Mouse (Mus musculus): ENCODE data around the gene Tbx21. TPM values are rescaled to one million over a fixed set of nuclear protein-coding genes. Genes with fewer than 3 reads are reported as not detected.

The Tbx21 gene
- total RNA-seq, 2 experiments from 2014 or later: not detected

GRCm38 (mm10) chr11:97050216-97050943 lies 64.8 kb downstream of the Tbx21 start, which contains the start of gene Osbpl7:
Gene Osbpl7, plus strand, starts transcription at chr11:97050628.
- intact Hi-C loops (cut with DNase I): no loop called here
- peak; percentile 73 to 75 for DNase-seq

- no peak for DNase-seq
- intact Hi-C loops (cut with DNase I): no loop called here
These were observed 65.5 kb downstream of the Tbx21 start for GRCm38 (mm10) chr11:97049492-97050085.

- intact Hi-C loops (cut with DNase I): no loop called here
- no peak for DNase-seq
These were observed 67.0 kb downstream of the Tbx21 start for GRCm38 (mm10) chr11:97048090-97048650.

Small RNAs within 50 kb of the gene (microRNA-seq; reads per million reads assigned to microRNA genes)
- gene Mir7235 (ENCODE audit: borderline number of aligned reads in 2 of 2) (0 to 0.72 reads per million in 2 experiments), gene Mir8103 (ENCODE audit: borderline number of aligned reads in 2 of 2) (0 to 0.67 reads per million in 2 experiments)

Other genes starting within 250 kb of the Tbx21 start
- 10 to 100 TPM; 22.7 to 23.7 TPM for gene Cdk5rap3, start 198.8 kb downstream of the Tbx21 start, total RNA-seq (2021)
- gene Prr15l, start 187.2 kb downstream of the Tbx21 start, total RNA-seq (2021): 1 to 10 TPM in 1 of 2 experiments, under 1 TPM in 1; 0.73 to 1.8 TPM
- 10 to 100 TPM; 12.8 to 13.9 TPM for gene Pnpo, start 171.3 kb downstream of the Tbx21 start, total RNA-seq (2021)
- gene Sp2, start 132.4 kb downstream of the Tbx21 start, total RNA-seq (2021): 10 to 100 TPM; 10.3 to 13.8 TPM
- under 1 TPM in 1 of 2 experiments, not detected in 1; 0.14 TPM for gene Sp6, start 101.9 kb downstream of the Tbx21 start, total RNA-seq (2021)
- 10 to 100 TPM; 13.7 to 14.1 TPM for gene Scrn2, start 85.4 kb downstream of the Tbx21 start, total RNA-seq (2021)
- gene Lrrc46, start 73.9 kb downstream of the Tbx21 start, total RNA-seq (2021): not detected
- gene Mrpl10, start 73.8 kb downstream of the Tbx21 start, total RNA-seq (2021): 10 to 100 TPM; 85.0 to 89.8 TPM
- gene Osbpl7, start 64.7 kb downstream of the Tbx21 start, total RNA-seq (2021): 1 to 10 TPM; 3.8 to 4.9 TPM
- gene Tbkbp1, start 36.2 kb upstream of the Tbx21 start, total RNA-seq (2021): 10 to 100 TPM; 11.0 to 15.3 TPM
- 10 to 100 TPM; 83.7 to 85.7 TPM for gene Kpnb1, start 72.5 kb upstream of the Tbx21 start, total RNA-seq (2021)
- 10 to 100 TPM; 79.6 to 87.6 TPM for gene Npepps, start 165.3 kb upstream of the Tbx21 start, total RNA-seq (2021)
- 10 to 100 TPM; 55.3 to 65.3 TPM for gene Mrpl45, start 200.4 kb upstream of the Tbx21 start, total RNA-seq (2021)
- under 1 TPM; 0.08 to 0.11 TPM for gene Gpr179, start 236.7 kb upstream of the Tbx21 start, total RNA-seq (2021)
- 10 to 100 TPM; 18.3 to 19.6 TPM for gene Socs7, start 247.2 kb upstream of the Tbx21 start, total RNA-seq (2021)

Measured in heart, postnatal 36 days (tissue).